Mouse (Mus musculus): ENCODE data around the gene Lhfpl3. TPM values are rescaled to one million over a fixed set of nuclear protein-coding genes. Genes with fewer than 3 reads are reported as not detected.

The Lhfpl3 gene
- polyA plus RNA-seq, 1 experiment from 2014 or later, result 22.4 TPM

DNA sequence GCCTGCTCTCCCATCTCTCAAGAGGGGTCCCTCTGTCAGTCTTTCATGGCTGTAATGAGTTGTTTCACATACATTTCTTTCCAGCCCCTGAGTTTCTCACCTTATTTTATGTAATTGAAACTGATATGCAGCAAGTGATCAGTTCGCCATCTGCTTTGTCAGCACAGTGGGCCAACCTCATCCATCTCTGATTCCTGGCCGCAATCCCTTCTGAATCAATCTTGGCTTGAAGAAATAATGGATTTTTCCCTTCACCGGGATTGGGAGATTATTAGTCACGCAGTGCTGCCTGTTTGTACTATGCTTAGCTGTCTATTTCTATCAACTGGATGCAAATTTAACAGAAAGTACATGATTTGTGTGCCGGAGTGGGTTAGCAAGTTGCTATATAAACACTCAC is 297.0 kb downstream of the Lhfpl3 start:
- ATAC-seq (ENCODE audit: low FRiP score, low read depth), result no peak
- no peaks in the 10 kb centered on the region for H3K27me3 ChIP-seq
- H3K9me3 ChIP-seq, result no peaks in the 10 kb centered on the region
- H3K9ac ChIP-seq, result no peak overlapping the region
- H3K4me3 ChIP-seq, result no peak overlapping the region
- no peak overlapping the region; the same call in 1 of the 2 replicates for H3K27ac ChIP-seq (replicated peaks)
- no peak overlapping the region for H3K4me2 ChIP-seq
- H3K36me3 ChIP-seq, result no peaks in the 10 kb centered on the region
- H3K4me1 ChIP-seq (replicated peaks), result peaks cover 12% of the 10 kb centered on the region
- WGBS, result 58% methylated on average over 5 of the region's 5 CpGs

DNA sequence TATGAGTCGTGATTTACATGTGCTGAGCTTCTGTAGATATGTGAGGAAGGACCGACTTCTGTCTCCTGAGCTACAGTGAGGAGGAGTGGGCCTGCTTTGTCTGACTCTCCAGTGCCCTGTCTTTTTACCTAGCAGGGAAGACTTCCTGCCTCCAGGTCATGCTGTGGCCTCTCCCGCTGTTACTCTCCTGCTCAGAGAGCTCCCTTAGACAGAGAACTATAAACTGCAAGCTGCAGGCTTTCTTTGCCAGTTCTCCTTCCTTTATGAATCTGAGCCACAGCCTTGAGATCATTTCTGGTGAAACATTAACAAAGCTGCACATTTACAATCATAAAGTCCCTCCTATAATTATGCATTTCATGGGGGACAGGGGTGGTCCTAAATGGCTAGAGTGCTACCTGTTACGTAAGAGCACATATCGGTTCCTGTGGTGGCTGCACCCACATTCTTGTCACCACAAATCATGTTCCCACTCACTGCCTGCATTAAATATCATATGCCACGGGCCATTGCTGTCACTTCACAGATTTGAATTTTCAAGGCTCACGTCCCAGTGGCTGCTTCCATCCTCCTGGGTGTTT is 303.3 kb downstream of the Lhfpl3 start:
- Histone ChIP-seq H3K9me3 (no peaks in the 10 kb centered on the region), H3K27me3 (no peaks in the 10 kb centered on the region), H3K9ac (no peak overlapping the region), H3K27ac (replicated peaks) (no peak overlapping the region), H3K4me1 (replicated peaks) (no peaks in the 10 kb centered on the region), H3K4me2 (no peak overlapping the region), H3K4me3 (no peak overlapping the region), H3K36me3 (no peaks in the 10 kb centered on the region)
- ATAC-seq (ENCODE audit: low FRiP score, low read depth), result no peak
- WGBS, result 77% methylated on average over 7 of the region's 7 CpGs

DNA sequence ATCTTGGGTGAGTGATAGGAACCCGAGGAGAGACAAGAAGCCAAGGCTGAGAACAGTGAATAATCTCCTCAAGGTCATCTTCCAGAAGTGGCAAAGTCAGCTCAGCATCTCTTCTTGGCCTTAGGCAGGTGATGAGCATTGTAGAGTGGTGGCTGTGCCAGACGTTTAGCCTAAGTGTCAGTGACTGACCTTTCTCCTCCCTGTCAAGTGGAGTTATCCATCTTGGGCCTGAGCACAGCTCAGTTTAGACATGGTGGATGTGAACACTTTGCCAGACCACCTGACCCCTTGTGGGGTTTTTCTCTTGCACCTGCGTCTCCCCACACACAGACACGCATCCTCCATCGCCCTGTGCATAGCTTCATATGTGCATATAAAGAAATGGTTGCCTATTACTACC is 305.6 kb downstream of the Lhfpl3 start:
- Histone ChIP-seq H3K27ac (replicated peaks) (no peak overlapping the region), H3K9me3 (no peaks in the 10 kb centered on the region), H3K4me1 (replicated peaks) (no peaks in the 10 kb centered on the region), H3K36me3 (no peaks in the 10 kb centered on the region), H3K27me3 (no peaks in the 10 kb centered on the region), H3K9ac (no peak overlapping the region), H3K4me2 (no peak overlapping the region), H3K4me3 (no peak overlapping the region)
- ATAC-seq (ENCODE audit: low FRiP score, low read depth), result 0 out of 2 replicates have a peak, but pooled peaks have one; percentile 66
- WGBS, result 64% methylated on average over 5 of the region's 5 CpGs

GRCm38 (mm10) chr5:23094894-23095293 is 349.0 kb downstream of the Lhfpl3 start:
- Histone ChIP-seq H3K4me1 (replicated peaks) (no peaks in the 10 kb centered on the region), H3K36me3 (no peaks in the 10 kb centered on the region), H3K27ac (replicated peaks) (no peak overlapping the region), H3K4me3 (no peak overlapping the region), H3K27me3 (no peaks in the 10 kb centered on the region), H3K4me2 (no peak overlapping the region), H3K9me3 (no peaks in the 10 kb centered on the region), H3K9ac (no peak overlapping the region)
- 80% methylated on average over 1 of the region's 1 CpGs for WGBS
- no peak for ATAC-seq (ENCODE audit: low FRiP score, low read depth)

- no peak overlapping the region for H3K4me2 ChIP-seq
- no peak for ATAC-seq (ENCODE audit: low FRiP score, low read depth)
Observed at GRCm38 (mm10) chr5:23106536-23106935, 360.7 kb downstream of the Lhfpl3 start.

GRCm38 (mm10) chr5:23111307-23111706 is 365.4 kb downstream of the Lhfpl3 start:
- H3K4me2 ChIP-seq, result no peak overlapping the region
- H3K4me3 ChIP-seq, result no peak overlapping the region
- H3K27ac ChIP-seq (replicated peaks), result no peak overlapping the region
- WGBS, result 91% methylated on average over 6 of the region's 6 CpGs
- no peaks in the 10 kb centered on the region for H3K27me3 ChIP-seq
- H3K36me3 ChIP-seq, result no peaks in the 10 kb centered on the region
- no peaks in the 10 kb centered on the region for H3K9me3 ChIP-seq
- ATAC-seq (ENCODE audit: low FRiP score, low read depth), result no peak
- H3K4me1 ChIP-seq (replicated peaks), result no peaks in the 10 kb centered on the region
- H3K9ac ChIP-seq, result no peak overlapping the region

More at GRCm38 (mm10) chr5:23106536-23106935, 360.7 kb downstream of the Lhfpl3 start:
- H3K27ac ChIP-seq (replicated peaks), result no peak overlapping the region
- no peaks in the 10 kb centered on the region for H3K27me3 ChIP-seq
- no peaks in the 10 kb centered on the region for H3K4me1 ChIP-seq (replicated peaks)
- no peak overlapping the region for H3K9ac ChIP-seq
- H3K9me3 ChIP-seq, result no peaks in the 10 kb centered on the region
- H3K36me3 ChIP-seq, result no peaks in the 10 kb centered on the region
- no peak overlapping the region for H3K4me3 ChIP-seq
- WGBS, result 51% methylated on average over 2 of the region's 2 CpGs

DNA sequence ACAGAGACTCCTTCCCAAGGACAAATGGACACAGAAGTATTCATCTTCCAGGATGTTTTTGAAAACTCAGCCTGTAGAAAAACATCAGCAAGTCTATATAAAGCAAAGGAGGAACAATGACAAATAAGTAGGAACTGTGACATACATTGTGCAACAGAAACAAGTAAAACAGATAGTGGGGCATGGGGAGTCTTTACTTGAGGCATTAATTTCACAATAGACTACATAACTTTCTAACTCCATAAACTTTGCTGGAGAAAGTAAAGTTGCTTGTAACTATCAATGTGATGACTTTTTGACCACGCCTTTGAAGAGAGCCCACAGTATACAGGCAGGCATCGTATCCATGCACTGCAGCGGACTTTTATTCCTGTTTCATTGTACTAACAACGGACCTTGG is 368.4 kb downstream of the Lhfpl3 start:
- H3K4me2 ChIP-seq, result no peak overlapping the region
- no peaks in the 10 kb centered on the region for H3K27me3 ChIP-seq
- ATAC-seq (ENCODE audit: low FRiP score, low read depth), result no peak
- H3K4me1 ChIP-seq (replicated peaks), result no peaks in the 10 kb centered on the region
- 92% methylated on average over 4 of the region's 4 CpGs for WGBS
- H3K4me3 ChIP-seq, result no peak overlapping the region
- no peaks in the 10 kb centered on the region for H3K36me3 ChIP-seq
- H3K9ac ChIP-seq, result no peak overlapping the region
- no peaks in the 10 kb centered on the region for H3K9me3 ChIP-seq
- no peak overlapping the region for H3K27ac ChIP-seq (replicated peaks)

GRCm38 (mm10) chr5:23126851-23127250 is 381.0 kb downstream of the Lhfpl3 start:
- Histone ChIP-seq H3K36me3 (no peaks in the 10 kb centered on the region), H3K9ac (no peak overlapping the region), H3K9me3 (no peaks in the 10 kb centered on the region), H3K27ac (replicated peaks) (no peak overlapping the region), H3K4me3 (no peak overlapping the region), H3K27me3 (no peaks in the 10 kb centered on the region), H3K4me1 (replicated peaks) (no peaks in the 10 kb centered on the region), H3K4me2 (no peak overlapping the region)
- 38% methylated on average over 2 of the region's 2 CpGs for WGBS
- no peak for ATAC-seq (ENCODE audit: low FRiP score, low read depth)

DNA sequence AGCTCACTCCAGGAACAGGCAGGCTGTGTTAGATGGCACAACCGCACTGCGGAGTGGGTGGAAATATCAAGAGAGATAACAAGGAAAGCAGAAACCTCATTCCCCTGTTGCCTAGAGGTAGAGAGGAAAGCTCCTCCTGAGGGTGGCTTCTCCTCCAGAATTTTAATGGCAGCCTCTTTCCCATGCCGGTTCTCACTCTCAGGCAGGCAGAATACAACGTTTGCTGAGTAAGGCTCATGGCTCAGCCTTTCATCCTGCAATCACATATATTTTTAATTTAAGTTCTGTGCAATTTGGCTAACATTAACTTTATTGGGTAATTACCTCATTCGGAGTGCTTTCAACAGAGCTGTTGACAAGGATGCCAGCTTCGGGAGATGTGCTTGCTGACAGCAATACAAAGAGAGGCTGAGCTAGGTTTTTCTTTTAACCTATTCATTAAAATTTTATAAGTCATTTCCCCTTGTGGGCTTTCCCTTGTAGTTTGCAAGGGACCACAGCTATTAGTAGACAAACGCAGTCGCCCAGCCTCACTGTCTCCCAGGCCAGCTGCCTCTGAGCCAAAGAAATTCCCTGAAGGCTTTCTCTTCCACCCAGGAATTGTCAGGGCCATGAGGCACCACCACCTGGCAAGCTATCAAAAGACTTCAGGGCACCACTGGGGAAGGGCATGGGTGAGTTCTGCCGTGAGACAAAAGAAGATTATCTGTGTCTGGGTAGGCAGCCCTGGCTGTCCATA is 394.5 kb downstream of the Lhfpl3 start:
- Histone ChIP-seq H3K4me3 (no peak overlapping the region), H3K27me3 (no peaks in the 10 kb centered on the region), H3K36me3 (no peaks in the 10 kb centered on the region), H3K27ac (replicated peaks) (no peak overlapping the region), H3K4me1 (replicated peaks) (0 out of 2 replicates have a peak, but pooled peaks cover 3% of the 10 kb centered on the region), H3K9ac (no peak overlapping the region), H3K4me2 (no peak overlapping the region), H3K9me3 (no peaks in the 10 kb centered on the region; the same call in 1 of the 2 replicates)
- WGBS, result 49% methylated on average over 9 of the region's 9 CpGs
- ATAC-seq (ENCODE audit: low FRiP score, low read depth), result 0 out of 2 replicates have a peak, but pooled peaks have one; percentile 30

GRCm38 (mm10) chr5:23153210-23153609 is 407.4 kb downstream of the Lhfpl3 start:
- Histone ChIP-seq H3K9ac (no peak overlapping the region), H3K36me3 (no peaks in the 10 kb centered on the region), H3K4me1 (replicated peaks) (no peaks in the 10 kb centered on the region), H3K27me3 (no peaks in the 10 kb centered on the region), H3K9me3 (no peaks in the 10 kb centered on the region), H3K4me2 (no peak overlapping the region), H3K4me3 (no peak overlapping the region), H3K27ac (replicated peaks) (no peak overlapping the region)
- no peak for ATAC-seq (ENCODE audit: low FRiP score, low read depth)
- 89% methylated on average over 4 of the region's 4 CpGs for WGBS

- no peak overlapping the region for H3K9ac ChIP-seq
- ATAC-seq (ENCODE audit: low FRiP score, low read depth), result no peak
Observed at GRCm38 (mm10) chr5:23154439-23154838, 408.6 kb downstream of the Lhfpl3 start.

GRCm38 (mm10) chr5:23165947-23166350 is 420.1 kb downstream of the Lhfpl3 start:
- Histone ChIP-seq H3K36me3 (no peaks in the 10 kb centered on the region), H3K4me2 (peak overlapping the region; percentile 26), H3K27ac (replicated peaks) (peak overlapping the region; percentile 53), H3K27me3 (no peaks in the 10 kb centered on the region), H3K4me1 (replicated peaks) (peaks cover 14% of the 10 kb centered on the region), H3K4me3 (no peak overlapping the region), H3K9ac (no peak overlapping the region), H3K9me3 (no peaks in the 10 kb centered on the region)
- WGBS, result 9% methylated on average over 6 of the region's 6 CpGs
- peak; percentile 83 for ATAC-seq (ENCODE audit: low FRiP score, low read depth)

More at GRCm38 (mm10) chr5:23154439-23154838, 408.6 kb downstream of the Lhfpl3 start:
- Histone ChIP-seq H3K9me3 (no peaks in the 10 kb centered on the region), H3K36me3 (no peaks in the 10 kb centered on the region), H3K4me2 (no peak overlapping the region), H3K27ac (replicated peaks) (no peak overlapping the region), H3K4me3 (no peak overlapping the region), H3K4me1 (replicated peaks) (no peaks in the 10 kb centered on the region), H3K27me3 (no peaks in the 10 kb centered on the region)
- 98% methylated on average over 1 of the region's 1 CpGs for WGBS
